Mouse (Mus musculus) hindbrain, embryonic 14.5 days (tissue): Measurements from ENCODE around the gene Drd2. TPM values are rescaled to one million over a fixed set of nuclear protein-coding genes. Genes with fewer than 3 reads are reported as not detected.

Experiments used
- ATAC-seq: fragments of 200-750 bp; cut with Nextera tagmentation; 2 replicates; pipeline ENCODE4 v1.8.0; 2017; ENCODE audit warnings: moderate number of reproducible peaks, mild to moderate bottlenecking, moderate TSS enrichment, moderate library complexity; ENCODE audit not compliant: low FRiP score
- DNase-seq: peaks from one replicate; pipeline ENCODE4 v3.0.0-alpha.2; 2015; ENCODE audit warnings: low spot score
- H3K27ac ChIP-seq: fragments of 300-500 bp; sonication (generic); 2 replicates; pipeline ENCODE4 v1.5.1; 2014; ENCODE audit warnings: mild to moderate bottlenecking, moderate library complexity
- H3K27me3 ChIP-seq: fragments of 300-500 bp; sonication (generic); 2 replicates; pipeline ENCODE4 v1.6.1; 2014; ENCODE audit warnings: mild to moderate bottlenecking, low read length, mixed read lengths; ENCODE audit not compliant: control insufficient read depth, insufficient read depth
- H3K36me3 ChIP-seq: fragments of 300-500 bp; sonication (generic); replicated peaks from 2 replicates; pipeline ENCODE4 v1.6.1; 2014; ENCODE audit not compliant: control insufficient read depth, insufficient read depth
- H3K4me1 ChIP-seq: fragments of 300-500 bp; sonication (generic); replicated peaks from 2 replicates; pipeline ENCODE4 v1.6.1; 2014; ENCODE audit warnings: antibody characterized with exemption, low read length, mixed read lengths; ENCODE audit not compliant: control insufficient read depth, insufficient read depth
- H3K4me2 ChIP-seq: fragments of 300-500 bp; sonication (generic); replicated peaks from 2 replicates; pipeline ENCODE4 v1.6.1; 2014; ENCODE audit warnings: mild to moderate bottlenecking, moderate library complexity
- H3K4me3 ChIP-seq: fragments of 300-500 bp; sonication (generic); replicated peaks from 2 replicates; pipeline ENCODE4 v1.5.1; 2014; ENCODE audit warnings: mild to moderate bottlenecking, low read length
- H3K9ac ChIP-seq: fragments of 300-500 bp; sonication (generic); 2 replicates; pipeline ENCODE4 v1.6.1; 2014
- H3K9me3 ChIP-seq: fragments of 300-500 bp; sonication (generic); 2 replicates; pipeline ENCODE4 v1.6.1; 2016; ENCODE audit warnings: low read length; ENCODE audit not compliant: control insufficient read depth
- WGBS: fragments of 180-500 bp; shearing (Covaris S2); extraction: QIAGEN DNeasy Blood & Tissue Kit; methylation state at CpG from one replicate; pipeline ENCODE4 v1.1.7; 2014; 5-methylcytosine and 5-hydroxymethylcytosine counted together
- polyA plus RNA-seq: library from polyadenylated mRNA; unstranded; fragments of >200 nt; fragmentation: Nextera tagmentation; extraction: Ambion mirVana; gene quantifications from 2 replicates; pipeline ENCODE4 v1.2.1, GENCODE M21; 2014

The Drd2 gene
- polyA plus RNA-seq, 1 experiment from 2014 or later: 5.1 TPM

DNA sequence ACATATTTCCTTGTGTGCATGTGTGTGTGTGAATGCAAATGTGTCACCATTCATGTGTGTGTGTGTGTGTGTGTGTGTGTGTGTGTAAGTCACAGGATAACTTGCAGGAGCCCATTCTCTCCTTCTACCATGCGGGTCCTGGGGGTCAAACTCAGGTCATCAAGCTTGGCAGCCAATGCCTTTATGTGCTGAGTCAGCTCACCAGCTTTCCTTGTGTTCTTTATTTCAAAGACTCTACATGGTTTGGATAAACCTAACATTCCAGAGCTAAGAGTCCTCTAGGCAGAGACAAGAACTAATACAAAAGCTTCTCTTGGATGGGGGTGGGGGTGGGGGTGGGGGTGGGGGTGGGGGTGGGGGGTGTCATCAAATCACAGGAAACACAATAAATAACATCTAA, 85.2 kb downstream of the Drd2 start:
- Histone ChIP-seq H3K9me3 (no peaks in the 10 kb centered on the region), H3K36me3 (no peaks in the 10 kb centered on the region), H3K27me3 (no peaks in the 10 kb centered on the region), H3K4me1 (no peaks in the 10 kb centered on the region), H3K9ac (no peak overlapping the region), H3K4me2 (no peak overlapping the region), H3K27ac (no peak overlapping the region), H3K4me3 (no peak overlapping the region)
- DNase-seq (no peak), ATAC-seq (no peak)
- WGBS: 33% methylated on average over 1 of the region's 1 CpGs

DNA sequence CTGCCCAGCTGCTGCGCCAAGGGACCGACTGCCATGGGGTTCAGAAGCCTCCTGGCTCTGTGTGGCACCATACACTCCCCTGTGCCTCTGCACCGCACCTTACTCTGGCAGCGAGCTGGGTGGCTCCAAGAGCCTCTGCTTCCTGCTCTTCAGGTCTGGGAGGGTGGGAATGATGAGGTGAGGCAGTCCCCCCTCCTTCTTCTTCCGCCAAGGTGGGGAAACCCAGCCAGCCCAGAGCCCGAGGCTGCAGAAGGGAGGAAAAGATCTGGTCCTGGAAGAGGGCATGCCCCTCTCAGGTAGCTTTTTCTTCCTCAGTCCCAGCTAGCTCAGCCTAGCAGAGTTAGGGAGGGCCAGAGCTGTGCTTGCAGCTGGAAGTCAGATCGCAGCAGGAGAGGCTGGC, 86.5 kb downstream of the Drd2 start, which contains the start of gene Ankk1:
Gene Ankk1 (minus strand): TSS at position 101 of the 400 bp plus-strand sequence.
- no peaks in the 10 kb centered on the region for H3K27me3 ChIP-seq
- 78% methylated on average over 7 of the region's 7 CpGs for WGBS
- no peaks in the 10 kb centered on the region for H3K4me1 ChIP-seq
- H3K27ac ChIP-seq: no peak within 1 kb of the TSS
- H3K4me2 ChIP-seq: no peak within 1 kb of the TSS
- no peak within 1 kb of the TSS for H3K4me3 ChIP-seq
- DNase-seq (no peak), ATAC-seq (no peak)
- no peaks in the 10 kb centered on the region for H3K9me3 ChIP-seq
- no peaks in the 10 kb centered on the region for H3K36me3 ChIP-seq
- H3K9ac ChIP-seq: no peak within 1 kb of the TSS

DNA sequence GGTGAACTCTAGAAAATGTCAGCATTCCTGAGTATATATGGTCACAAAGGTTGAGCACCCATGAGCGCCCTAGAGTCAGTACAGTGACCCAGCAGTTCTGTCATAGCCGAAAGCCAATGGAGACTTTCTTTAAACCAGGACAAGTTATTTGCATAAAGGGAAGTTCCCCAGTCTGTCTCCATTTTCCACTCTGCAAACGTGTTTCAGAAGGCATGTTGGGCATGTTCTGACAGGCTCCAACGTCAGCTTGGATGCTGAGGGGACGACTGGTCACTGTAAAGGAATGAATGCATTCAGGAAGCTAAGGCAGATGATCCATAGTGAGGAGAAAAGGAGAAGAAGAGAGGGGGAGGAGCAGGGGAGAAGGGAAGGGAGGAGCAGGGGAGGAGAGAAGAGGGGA, 87.1 kb downstream of the Drd2 start:
- Histone ChIP-seq H3K27ac (no peak overlapping the region), H3K4me3 (no peak overlapping the region), H3K4me1 (no peaks in the 10 kb centered on the region), H3K9ac (no peak overlapping the region), H3K4me2 (no peak overlapping the region), H3K27me3 (no peaks in the 10 kb centered on the region), H3K9me3 (no peaks in the 10 kb centered on the region), H3K36me3 (no peaks in the 10 kb centered on the region)
- no peak for ATAC-seq
- WGBS: 74% methylated on average over 5 of the region's 5 CpGs
- no peak for DNase-seq

DNA sequence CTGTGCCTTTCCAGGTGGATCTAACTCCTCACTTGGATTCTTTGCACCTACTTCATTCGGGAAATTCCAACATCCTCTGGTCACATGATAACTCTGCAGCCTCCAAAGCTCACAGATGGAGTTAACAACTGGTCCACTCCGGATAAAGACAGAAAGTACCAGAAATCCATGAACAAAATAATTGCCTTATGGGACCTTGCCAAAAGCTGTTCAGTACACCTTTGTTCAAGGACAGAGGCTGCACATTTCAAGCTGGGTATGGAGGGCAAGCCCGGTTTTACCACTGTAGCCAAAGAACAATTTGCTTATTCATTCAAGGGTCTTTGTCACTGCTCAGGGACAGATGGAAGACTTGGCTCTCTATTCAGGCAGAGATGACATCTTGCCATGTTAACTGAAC, 102.2 kb downstream of the Drd2 start:
- Histone ChIP-seq H3K27ac (no peak overlapping the region), H3K9me3 (no peaks in the 10 kb centered on the region), H3K4me3 (no peak overlapping the region), H3K4me2 (no peak overlapping the region), H3K27me3 (no peaks in the 10 kb centered on the region), H3K4me1 (no peaks in the 10 kb centered on the region), H3K9ac (no peak overlapping the region), H3K36me3 (no peaks in the 10 kb centered on the region)
- 71% methylated on average over 3 of the region's 3 CpGs for WGBS
- ATAC-seq: no peak
- DNase-seq: no peak

DNA sequence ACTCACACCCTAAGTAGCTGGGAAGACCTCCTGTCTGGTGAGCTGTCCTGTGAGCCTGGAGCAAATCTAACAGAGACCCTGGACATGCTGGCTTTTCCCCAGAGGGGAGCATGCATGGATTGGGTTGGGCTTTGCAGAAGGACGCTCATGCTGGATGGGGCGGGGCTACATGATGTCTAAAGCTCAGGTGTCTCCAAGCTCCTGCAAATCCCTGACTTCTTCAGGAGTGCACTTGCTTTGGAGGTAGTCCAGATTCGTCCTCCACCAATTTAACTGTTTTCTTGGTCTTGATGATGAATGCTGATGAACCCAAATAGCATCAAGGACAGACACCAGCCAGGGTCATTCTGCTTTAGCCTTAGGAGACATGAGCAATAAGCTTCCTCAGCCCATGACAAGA, 110.1 kb downstream of the Drd2 start:
- Histone ChIP-seq H3K36me3 (no peaks in the 10 kb centered on the region), H3K4me3 (no peak overlapping the region), H3K9me3 (no peaks in the 10 kb centered on the region), H3K27ac (no peak overlapping the region), H3K4me1 (no peaks in the 10 kb centered on the region), H3K4me2 (no peak overlapping the region), H3K27me3 (no peaks in the 10 kb centered on the region), H3K9ac (no peak overlapping the region)
- 83% methylated on average over 3 of the region's 3 CpGs for WGBS
- ATAC-seq (no peak), DNase-seq (no peak)

DNA sequence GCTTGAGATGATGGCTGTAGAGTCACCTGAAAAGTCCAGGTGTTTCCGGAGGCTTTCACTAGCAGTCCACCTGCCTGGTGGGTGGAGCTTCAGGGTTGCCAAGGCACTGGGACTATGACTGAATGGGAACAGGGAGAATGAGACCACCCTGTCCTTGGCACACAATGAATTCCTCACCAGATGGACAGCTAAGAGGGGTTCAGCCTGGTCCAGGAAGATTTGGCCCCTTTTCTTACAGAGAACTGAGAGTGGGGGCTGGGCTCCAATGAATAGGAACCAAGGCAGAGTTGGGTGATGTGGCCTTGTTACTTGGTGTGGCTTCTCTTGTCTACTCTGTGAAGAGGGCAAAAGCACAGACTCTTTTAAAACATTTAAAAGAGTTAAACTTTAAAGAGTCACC, 112.0 kb downstream of the Drd2 start:
- H3K4me2 ChIP-seq: no peak overlapping the region
- H3K9ac ChIP-seq: no peak overlapping the region
- H3K27me3 ChIP-seq: no peaks in the 10 kb centered on the region
- no peaks in the 10 kb centered on the region for H3K36me3 ChIP-seq
- H3K4me1 ChIP-seq: no peaks in the 10 kb centered on the region
- DNase-seq (no peak), ATAC-seq (no peak)
- no peak overlapping the region for H3K27ac ChIP-seq
- H3K4me3 ChIP-seq: no peak overlapping the region
- no peaks in the 10 kb centered on the region for H3K9me3 ChIP-seq
- 100% methylated on average over 1 of the region's 1 CpGs for WGBS

DNA sequence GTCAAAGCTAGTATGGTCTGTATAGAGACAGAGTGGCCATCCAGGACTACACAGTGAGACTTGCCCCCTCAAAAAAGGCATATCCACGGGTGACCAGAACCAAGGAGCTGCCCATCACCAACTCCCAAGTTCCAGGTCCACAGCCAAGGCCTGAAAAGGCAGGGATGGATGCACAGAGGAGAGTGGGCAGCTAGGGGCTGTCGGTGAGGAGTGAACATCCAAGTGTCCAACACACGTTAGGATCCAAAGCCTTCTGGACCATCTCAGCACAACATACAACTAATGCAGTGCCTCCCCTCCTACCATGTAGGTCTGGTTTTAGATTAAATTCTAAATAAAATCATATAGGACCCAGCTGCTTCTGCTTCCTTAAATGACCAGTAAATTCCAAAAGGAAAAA, 115.7 kb downstream of the Drd2 start:
- H3K27me3 ChIP-seq: no peaks in the 10 kb centered on the region
- H3K36me3 ChIP-seq: no peaks in the 10 kb centered on the region
- no peak overlapping the region for H3K27ac ChIP-seq
- H3K9ac ChIP-seq: no peak overlapping the region
- ATAC-seq (no peak), DNase-seq (no peak)
- no peak overlapping the region for H3K4me2 ChIP-seq
- no peaks in the 10 kb centered on the region for H3K4me1 ChIP-seq
- H3K4me3 ChIP-seq: no peak overlapping the region
- WGBS: 87% methylated on average over 3 of the region's 3 CpGs
- H3K9me3 ChIP-seq: no peaks in the 10 kb centered on the region

Other genes with a start within 250 kb of the Drd2 start
- gene Gm4894, start 90.1 kb upstream of the Drd2 start, polyA plus RNA-seq: not detected in 2 replicates
- gene Ankk1, start 86.4 kb downstream of the Drd2 start, polyA plus RNA-seq: not detected in 2 replicates
- 2.6 and 2.7 TPM in 2 replicates for gene Ttc12, start 145.6 kb downstream of the Drd2 start, polyA plus RNA-seq